Mouse (Mus musculus) embryo, embryonic 10 days (tissue): ENCODE data around the gene Akt2.
A peak's percentile ranks its signal among the peaks of the same experiment; 100 is the strongest.
"Not testable (repeated sequence)": the region's sequence is repeated elsewhere in the genome, so short reads cannot be mapped to it uniquely, and the experiment has no call there.

Source experiments
- DNase-seq: peaks from one replicate; pipeline ENCODE4 v3.0.0-alpha.2; 2015; ENCODE audit warnings: low spot score

Akt2 gene

DNA sequence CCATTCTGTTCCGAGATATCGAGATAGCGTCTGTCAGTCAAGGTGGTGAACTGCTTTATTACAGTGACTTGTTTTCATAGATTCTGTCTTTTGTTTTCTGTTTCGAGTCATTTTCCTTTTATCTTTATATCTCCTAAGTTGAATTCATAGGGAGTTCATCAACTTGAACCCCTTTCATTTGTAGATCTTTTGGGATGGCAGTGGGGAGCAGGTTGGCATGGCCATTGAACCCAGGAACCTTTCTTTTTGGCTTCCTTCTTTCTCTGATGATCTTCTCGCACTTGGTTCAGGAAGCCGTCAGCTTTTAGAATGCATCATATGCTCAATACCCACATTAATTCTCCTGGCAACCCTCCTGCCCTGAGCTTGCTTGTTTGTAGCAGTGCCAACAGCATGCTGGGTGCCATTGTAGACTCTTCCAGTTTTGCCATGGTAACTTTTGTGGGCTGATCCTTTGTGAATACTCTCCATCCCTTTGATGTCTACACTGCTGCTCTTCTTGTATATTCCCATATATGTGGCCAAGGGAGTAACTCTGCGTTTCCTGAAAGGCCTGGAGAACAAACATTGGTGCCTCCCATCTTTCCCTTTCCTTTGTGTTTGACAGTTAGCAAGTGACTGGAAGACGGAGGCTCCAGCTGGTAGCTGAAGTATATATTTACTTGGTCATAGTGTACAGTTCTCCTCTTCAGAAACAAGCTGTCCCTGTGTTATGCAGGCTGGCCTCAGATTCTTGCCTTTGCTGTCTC, 22.6 kb downstream of the Akt2 start:
- no peak for DNase-seq

DNA sequence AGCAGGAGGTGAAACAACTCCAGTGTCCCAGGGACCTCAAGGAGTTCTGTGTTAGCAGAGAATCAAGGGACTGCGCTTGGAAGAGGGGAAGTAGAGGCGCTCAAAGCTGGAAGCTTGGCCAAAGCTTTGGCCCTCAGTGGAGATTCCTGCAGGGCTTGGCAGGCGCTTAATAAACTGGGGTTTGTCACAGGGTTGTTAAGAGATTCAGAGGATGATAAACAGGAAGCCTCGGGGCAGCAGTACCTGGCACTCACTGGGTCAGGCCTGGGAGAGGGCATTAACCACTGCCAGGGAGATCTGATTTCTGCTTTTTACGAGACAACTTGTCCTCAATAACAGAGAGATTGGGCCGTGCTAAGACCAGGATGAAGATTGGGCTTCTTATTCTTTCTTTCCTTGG, 29.7 kb downstream of the Akt2 start:
- no peak for DNase-seq

DNA sequence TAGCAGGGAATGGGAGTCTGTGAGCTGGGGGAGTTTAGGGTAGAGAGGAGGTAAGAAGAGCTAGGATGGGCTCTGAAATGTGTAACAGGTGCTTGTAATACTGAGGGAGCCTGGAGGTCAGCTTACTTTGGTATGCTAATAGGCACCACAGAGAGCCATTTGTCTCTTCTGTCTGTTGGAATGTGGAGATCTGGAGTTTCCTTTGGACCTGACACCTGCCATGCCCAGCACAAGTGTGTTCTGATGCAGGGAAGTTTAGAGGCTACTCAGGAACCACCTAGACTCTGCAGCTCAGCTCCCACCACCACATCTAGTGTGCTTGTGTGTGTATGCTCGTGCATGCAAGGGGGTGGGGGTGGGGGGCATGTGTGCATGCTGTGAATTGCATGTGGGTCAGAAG, 30.9 kb downstream of the Akt2 start:
- DNase-seq, result no peak

DNA sequence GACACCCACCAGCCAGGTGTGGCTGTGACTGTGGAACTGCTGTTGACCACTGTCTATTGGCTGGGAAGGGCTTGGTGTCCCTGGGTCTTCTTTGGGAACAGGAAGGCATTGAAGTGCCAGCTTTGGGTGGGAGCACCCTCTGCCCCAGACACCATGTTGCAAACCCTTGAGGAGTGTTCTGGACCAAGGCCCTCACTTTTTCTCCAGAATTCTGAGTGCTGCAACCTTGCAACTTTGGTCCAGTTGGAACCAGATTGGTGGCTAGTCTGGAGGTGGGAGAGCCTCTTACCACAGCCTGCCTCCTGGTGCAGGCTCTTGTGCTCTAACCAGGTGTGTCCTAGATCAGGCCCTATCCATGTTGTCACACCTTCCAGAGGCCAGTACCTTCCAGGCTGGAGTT, 33.6 kb downstream of the Akt2 start:
- DNase-seq, result no peak

DNA sequence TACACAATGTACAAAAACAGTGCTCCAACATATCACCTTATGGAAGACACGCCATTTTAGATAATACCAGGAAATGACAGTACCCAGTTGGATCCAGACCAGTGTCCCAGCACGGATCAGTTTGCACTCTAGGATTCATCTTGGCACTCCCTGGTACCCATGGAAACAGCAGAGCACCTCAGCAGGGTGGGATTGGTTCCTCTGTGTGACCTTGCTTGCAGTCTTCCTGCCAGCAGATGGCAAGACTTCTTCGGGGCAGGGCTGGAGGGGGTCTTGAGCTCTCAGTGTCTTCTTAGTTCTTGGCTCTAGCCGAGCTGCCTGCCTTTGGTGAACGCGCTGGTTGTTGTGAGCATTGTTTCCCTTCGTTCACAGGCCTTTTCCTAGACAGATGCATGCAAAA, 36.4 kb downstream of the Akt2 start:
- no peak for DNase-seq

DNA sequence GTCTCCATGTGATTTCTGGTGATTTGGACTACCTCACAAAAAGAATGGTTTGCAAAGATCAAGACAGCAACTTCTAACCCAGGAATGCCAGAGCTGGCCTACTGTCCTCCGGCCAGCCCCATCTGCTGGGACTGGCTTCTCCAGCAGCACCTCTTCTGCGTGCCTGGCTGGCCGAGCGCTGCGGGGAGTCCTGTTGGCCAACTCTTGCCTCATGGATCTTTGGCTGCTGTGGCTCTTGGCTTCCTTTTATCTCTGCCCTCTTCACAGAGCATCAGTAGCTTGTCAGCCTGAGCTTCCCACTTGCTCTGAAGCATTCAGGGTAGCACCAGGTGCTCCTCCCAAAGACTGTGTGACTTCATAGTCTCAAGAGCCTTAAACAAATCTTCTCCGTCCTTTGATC, 36.8 kb downstream of the Akt2 start:
- no peak for DNase-seq

DNA sequence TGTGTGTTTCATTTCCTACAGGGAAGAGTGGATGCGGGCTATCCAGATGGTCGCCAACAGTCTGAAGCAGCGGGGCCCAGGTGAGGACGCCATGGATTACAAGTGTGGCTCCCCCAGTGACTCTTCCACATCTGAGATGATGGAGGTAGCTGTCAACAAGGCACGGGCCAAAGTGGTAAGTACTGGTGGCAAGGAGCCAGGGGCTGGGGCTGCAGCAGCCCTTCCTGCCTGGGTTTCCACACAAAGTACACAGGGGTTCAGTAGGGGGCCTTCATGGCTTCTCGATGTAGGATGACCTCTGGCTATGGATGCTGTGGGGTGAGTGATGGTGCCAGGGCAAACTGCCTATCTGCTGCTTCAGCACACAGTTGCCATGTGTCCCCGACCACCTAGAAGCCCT, 37.5 kb downstream of the Akt2 start:
- not testable (repeated sequence) for DNase-seq

DNA sequence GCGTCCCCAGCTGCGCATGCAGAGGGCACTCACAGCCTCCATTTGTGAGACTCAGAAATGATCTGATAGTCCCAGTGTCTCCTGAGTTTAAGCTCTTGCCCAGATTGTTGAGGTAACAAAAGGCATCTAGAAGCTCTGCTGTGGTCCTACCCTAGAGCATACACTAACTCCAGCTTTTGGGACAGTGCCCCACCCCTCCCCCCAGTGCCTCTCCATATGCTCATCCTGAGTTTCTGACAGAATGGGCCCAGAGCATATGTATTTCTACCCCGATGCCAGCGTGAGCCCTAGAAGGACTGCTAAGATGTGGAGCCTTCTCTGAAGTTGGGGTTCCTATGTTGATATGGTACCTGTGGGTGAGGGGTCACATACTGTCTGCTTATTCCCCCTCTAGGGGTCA, 40.1 kb downstream of the Akt2 start:
- no peak for DNase-seq

DNA sequence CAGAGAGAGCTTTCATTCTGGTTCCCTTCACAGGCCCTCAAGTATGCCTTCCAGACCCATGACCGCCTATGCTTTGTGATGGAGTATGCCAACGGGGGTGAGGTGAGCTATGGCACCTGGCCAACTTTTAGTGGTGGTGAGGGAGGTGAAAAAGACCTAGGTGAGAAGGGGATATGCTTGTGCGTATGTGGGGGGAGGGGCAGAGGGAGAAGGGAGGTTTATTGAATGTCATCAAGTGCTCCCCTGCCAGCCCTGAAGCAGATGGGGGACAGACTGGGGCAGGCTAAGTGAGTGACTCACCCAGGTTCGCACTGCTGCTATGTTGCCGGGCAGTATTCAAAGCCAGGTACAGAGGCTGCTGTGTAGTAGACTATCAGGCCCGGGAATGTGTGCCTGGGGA, 41.8 kb downstream of the Akt2 start:
- no peak for DNase-seq

DNA sequence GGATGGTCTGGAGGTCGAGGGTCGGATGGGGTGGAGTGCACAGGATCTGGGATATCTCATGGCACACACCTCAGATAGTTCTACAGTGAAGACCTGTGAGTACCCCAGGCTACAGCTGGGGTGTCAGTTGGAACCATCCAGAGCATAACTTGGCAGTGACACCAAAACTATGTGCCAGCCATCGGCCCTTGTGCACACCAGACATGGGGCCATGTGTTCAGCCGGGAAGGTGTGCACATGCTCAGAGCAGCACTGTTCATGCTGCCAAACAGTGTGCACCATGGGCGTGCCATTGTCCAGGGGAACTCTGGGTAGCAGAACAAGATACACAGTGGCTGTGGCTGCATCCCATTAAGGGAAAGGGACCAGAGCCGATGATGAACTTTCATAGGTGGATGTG, 43.3 kb downstream of the Akt2 start:
- DNase-seq, result no peak

DNA sequence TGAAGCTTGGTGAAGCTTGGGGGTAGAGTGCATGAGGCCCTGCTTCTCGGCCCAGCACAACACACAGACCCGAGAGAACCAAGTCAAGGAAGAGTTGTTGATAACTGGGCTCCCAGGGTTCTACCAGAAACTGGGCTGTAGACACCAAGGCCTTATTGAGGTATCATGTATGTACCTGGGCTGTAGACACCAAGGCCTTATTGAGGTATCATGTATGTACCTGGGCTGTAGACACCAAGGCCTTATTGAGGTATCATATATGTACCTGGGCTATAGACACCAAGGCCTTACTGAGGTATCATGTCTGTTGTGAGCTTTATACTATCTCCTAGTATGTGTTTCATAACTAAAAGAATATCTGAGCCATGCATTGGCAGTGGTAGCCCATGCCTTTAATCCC, 43.7 kb downstream of the Akt2 start:
- DNase-seq, result not testable (repeated sequence)

DNA sequence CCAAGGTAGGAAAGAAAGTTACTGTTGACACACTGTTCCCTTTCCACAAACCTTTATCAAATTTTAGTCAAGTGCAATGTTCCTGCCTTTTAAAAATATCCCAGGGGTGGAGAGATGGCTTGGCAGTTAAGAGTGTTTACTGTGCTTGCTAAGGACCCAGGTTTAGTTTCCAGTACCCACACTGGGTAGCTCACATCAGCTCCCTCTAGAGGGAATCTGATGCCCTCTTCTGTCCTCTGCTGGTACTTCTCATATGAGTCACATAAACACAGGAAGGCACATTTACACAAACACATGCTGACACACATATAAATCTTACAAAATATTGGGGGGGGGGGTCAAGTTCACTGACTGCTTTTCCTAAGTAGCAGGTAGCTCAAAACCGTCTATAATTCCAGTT, 53.1 kb downstream of the Akt2 start:
- no peak for DNase-seq

DNA sequence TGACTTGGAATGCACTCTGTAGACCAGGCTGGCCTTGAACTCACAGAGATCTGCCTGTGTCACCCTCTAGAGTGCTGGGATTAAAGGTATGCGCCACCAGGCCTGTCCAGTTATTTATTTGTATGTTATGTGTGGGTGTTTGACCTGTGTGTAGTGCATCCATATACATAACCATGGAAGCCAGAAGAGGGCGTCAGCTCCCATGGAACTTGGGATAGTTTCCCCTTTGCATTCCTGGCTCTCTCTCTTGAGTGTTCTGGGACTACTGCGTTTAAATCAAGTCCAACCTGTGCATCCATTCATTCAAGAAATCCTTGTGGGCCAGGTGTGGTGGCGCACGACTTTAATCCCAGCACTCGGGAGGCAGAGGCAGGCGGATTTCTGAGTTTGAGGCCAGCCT, 55.2 kb downstream of the Akt2 start:
- no peak for DNase-seq

DNA sequence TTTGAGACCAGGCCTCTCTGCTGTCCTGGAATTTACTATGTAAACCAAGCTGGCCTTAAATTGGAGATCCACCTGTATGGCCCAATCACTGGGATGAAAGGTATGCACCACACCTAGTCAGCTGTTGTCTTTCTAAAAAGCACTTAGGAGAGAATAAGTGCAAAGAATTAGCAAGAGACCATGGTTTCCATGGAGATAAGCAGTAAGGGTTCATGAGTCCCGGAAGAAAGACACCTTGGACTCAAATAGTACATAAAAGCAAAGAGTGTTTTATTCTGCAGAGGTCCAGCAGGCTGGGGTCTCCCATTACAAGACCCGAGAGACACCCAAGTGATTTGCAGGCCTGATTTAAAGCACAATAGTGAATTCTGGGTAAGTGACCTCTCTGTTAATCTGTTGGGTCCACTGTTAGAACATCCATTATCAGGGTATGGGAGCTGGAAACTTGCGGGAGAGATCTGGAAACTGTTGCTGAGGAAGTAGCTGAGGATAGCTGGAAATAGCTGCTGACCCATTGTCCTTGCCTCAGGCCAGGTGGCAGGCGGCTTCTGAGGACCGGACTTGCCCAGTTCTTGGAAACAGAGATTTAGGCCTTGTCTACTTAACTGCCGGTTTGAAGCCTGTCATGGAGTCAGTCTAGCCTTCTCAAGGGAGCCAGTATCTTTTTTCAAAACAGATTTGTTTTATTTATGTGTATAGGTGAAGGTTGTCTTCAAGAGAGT, 56.1 kb downstream of the Akt2 start:
- no peak for DNase-seq

DNA sequence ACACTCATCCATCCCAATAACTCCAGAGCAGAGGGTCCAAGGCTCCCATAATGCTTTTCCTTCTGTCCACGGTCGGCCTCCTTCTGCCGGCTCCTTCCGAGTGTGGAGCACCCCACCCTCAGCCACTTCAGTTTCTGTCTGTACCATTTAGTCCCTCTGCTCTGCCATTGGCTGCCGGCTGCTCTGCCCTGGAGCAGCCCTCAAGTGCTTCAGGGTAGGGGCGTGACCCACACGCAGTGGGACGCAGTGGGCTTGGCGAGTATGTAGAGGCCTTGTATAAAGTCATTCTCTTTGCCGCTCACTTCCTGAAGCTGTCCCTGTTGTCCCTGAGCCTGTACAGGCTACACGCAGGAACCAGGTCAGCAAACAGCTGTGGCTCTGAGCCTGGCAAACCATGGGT, 58.4 kb downstream of the Akt2 start:
- DNase-seq, result no peak

DNA sequence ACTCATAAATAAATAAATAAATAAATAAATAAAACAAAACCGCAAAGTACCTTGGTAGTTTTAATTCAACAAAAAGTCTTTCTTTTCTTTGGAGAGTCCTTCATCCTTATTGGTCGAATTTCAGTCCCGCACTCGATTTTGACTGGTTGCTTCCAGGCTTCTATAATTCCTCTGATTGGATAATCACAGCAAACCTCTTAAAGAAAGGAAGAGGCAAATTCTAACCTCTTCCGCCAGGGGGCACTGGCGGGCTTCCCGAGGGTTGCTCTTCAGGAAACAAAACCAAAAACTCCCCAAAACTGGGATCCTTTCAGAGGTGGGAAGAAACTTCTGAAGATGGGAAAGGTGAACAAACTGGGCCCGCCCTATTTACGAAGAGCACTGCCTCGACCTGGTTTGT, 59.6 kb downstream of the Akt2 start:
- DNase-seq, result peak; percentile 73

DNA sequence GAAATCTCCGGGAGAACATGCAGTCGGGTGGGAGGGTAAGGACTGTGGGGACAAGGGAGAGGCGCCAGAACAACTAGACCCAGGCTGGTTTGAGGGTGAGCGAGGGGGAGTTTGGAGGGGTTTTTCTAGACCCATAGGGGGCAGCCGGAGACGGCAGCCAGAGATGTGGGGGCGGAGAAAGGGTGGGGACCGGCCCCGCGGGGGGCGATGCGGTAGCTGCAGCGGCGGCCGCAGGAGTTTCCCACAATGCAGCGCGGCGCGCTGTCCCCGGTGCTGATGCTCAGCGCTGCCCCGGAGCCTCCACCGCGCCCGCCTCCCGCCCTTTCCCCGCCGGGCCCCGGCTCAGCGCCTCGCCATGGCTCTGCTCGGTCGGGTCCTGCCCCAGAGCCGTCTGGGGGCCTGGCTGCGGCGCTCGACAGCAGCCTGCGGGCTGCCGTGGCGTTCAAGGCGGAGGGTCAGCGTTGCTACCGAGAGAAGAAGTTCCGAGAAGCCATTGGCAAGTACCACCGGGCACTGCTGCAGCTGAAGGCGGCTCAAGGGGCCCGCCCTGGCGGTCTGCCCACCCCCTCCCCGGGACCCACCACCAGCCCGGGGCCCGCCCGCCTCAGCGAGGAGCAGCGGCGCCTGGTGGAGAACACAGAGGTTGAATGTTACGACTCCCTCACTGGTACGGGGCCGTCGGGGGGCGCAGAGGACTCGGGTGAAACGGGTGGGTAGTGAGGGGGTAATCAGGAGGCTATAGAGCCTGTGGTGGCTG, 62.5 kb downstream of the Akt2 start, which contains the start of gene Ttc9b:
TSS of gene Ttc9b (plus strand) at position 235 of the 757 bp plus-strand sequence.
- peak; percentile 57 for DNase-seq

DNA sequence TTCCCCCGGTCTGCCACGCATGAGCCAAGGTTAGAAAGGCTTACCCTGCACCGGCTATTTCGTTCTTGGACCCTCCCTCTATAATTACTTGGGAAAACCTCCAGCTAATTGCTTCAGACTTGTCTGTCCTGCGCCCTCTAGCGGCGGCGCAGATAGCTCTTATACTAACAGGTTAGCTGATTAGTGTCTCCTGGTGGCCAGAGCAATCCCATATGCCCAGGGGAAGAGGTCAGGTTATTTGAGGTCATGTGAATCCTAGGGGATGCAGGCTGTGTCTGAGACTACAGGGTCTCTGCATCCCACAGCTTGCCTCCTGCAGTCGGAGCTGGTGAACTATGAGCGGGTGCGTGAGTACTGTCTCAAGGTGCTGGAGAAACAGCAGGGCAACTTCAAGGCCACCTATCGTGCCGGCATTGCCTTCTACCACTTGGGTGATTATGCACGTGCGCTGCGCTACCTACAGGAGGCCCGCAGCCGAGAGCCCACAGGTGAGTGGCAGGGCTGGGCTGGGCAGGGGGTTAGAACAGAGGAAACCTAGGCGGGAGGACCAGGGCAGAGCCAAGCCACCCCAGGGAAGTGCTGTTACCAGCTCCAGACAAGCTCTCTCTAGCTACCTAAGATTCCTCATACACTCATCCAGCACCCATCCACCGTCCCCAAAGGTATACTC, 63.4 kb downstream of the Akt2 start:
- DNase-seq, result no peak

DNA sequence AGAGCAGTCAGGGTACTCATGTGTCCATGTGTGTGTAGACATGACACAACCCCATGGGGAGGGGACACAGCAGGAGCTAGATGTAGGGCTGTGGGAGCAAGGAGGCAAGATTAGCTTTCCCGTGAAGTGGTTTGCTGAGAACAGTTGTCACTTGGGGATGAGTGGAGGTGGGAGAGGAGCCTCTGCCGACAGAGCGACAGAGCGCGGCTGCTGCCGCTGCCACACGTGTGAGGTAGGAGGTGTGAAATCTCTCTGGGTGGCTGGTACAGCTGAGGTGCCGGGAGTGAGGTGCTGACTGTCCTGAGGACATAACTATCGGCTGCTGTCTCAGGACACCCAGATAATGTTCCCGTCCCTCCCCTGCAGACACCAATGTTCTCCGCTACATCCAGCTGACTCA, 64.2 kb downstream of the Akt2 start:
- no peak for DNase-seq

DNA sequence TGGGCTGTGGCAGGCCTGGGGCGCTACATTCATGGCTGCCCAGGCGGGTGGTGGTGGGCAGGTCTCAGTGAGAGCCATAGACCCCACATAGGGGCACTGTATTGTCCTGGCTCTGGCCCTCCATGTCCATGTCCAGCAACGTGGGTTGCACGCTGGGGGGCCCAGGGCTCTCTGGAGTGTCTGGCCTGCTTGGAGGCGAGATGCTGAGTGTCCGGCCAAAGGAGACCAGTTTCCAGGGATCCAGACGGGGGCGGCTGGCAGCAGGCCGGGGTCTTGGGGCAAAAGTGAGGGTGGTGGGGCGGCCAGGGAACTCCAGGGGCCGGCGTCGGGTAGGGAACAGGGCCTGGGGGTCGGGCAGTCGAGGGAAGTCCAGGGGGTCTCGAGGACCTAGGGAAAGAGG, 65.2 kb downstream of the Akt2 start:
- no peak for DNase-seq

DNA sequence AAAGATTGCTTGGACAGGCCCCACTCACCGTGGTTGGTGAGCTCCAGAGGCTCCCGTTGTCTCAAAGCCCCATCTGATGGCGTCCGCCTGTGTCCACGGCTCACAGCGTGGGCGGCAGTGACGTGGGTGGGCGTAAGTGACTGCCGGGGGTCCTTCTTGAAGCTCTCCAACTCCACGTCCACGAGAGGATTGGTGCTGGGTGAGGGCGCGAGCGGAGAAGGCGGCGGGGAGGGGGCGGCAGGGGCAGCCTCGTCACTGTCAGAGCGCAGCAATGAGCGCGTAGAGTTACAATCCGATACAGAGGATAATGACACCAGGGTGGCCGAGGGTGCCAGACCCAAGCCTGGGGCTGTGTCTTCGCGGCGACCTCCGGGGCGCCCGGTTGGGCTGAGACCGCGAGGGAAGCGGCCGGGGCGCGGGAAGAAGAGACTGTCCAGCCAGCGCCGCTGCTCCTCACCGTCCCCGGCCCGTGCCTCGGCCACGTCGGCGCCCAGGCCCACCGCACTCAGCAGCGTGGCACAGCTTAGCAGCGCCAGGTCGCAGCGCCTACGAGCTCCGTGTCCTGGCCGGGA, 66.6 kb downstream of the Akt2 start:
- no peak for DNase-seq
